Mouse (Mus musculus): ENCODE data around the gene Pou3f4.
"Not testable (repeated sequence)": the region's sequence is repeated elsewhere in the genome, so short reads cannot be mapped to it uniquely, and the experiment has no call there.

Gene Pou3f4

GRCm38 (mm10) chrX:110814151-110814571, at the start of gene Pou3f4:
Gene Pou3f4, plus strand, starts transcription at chrX:110814280.
- no peak for DNase-seq (ENCODE audit: low read depth, low spot score)

- DNase-seq (ENCODE audit: low read depth, low spot score): no peak
Observed at GRCm38 (mm10) chrX:110765939-110766338, 48.1 kb upstream of the Pou3f4 start.

DNA sequence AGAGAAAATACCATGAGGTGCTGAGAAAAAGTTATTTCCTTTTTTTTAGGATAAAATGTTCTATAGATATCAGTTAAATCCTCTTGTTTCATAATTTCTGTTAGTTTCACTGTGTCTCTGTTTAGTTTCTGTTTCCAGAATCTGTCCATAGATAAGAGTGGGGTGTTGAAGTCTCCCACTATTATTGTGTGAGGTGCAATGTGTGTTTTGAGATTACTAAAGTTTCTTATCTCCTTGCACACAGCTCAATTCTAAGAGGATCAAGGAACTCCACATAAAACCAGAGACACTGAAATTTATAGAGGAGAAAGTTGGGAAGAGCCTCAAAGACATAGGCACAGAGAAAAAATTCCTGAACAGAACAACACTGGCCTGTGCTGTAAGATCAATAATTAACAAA, 39.3 kb upstream of the Pou3f4 start:
- DNase-seq (ENCODE audit: low read depth, low spot score): not testable (repeated sequence)

DNA sequence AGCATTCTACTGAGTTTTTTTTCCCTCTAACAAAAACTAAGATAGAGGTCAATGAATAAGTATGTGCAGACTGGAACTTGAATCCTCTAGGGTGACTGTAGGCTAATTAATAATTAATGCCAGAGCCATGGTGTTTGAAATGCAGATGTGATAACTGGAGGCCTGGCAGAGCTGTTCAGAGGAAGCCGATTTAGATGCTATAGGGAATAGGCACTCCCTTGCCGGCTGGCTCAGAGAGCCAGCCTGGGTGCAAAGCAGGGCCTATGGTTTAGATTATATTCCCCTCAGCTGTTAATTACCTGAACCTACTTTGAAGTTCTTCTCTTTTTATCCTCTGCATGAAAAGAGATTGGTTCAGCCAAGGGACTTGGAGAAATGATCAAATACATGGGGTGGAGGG, 11.6 kb upstream of the Pou3f4 start:
- no peak for DNase-seq (ENCODE audit: low read depth, low spot score)

- no peak for DNase-seq (ENCODE audit: low read depth, low spot score)
Observed at GRCm38 (mm10) chrX:110810001-110810578, 4.0 kb upstream of the Pou3f4 start.

GRCm38 (mm10) chrX:110810753-110811506, 3.1 kb upstream of the Pou3f4 start:
- no peak for DNase-seq (ENCODE audit: low read depth, low spot score)

DNA sequence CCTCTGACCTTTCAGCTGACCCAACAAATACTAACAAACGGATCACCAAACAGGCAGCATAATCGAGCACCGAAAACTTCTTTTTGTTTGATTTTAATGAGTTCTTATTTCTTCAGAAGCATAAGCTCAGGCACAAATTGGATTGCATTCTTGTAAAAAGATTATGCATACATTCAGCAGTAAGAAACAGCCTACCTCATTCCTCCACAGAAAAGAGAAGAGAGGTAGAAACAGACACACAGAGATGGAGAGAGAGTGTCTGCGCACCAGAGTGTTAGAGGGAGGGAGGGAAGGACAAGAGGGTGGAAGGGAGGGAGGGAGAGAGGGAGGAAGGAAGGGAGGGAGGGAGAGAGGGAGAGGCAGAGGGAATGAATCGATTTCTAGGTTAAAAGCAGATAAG, 2.0 kb upstream of the Pou3f4 start:
- no peak for DNase-seq (ENCODE audit: low read depth, low spot score)

- no peak for DNase-seq (ENCODE audit: low read depth, low spot score)
Observed at GRCm38 (mm10) chrX:110813401-110813800, 679 bp upstream of the Pou3f4 start.

DNA sequence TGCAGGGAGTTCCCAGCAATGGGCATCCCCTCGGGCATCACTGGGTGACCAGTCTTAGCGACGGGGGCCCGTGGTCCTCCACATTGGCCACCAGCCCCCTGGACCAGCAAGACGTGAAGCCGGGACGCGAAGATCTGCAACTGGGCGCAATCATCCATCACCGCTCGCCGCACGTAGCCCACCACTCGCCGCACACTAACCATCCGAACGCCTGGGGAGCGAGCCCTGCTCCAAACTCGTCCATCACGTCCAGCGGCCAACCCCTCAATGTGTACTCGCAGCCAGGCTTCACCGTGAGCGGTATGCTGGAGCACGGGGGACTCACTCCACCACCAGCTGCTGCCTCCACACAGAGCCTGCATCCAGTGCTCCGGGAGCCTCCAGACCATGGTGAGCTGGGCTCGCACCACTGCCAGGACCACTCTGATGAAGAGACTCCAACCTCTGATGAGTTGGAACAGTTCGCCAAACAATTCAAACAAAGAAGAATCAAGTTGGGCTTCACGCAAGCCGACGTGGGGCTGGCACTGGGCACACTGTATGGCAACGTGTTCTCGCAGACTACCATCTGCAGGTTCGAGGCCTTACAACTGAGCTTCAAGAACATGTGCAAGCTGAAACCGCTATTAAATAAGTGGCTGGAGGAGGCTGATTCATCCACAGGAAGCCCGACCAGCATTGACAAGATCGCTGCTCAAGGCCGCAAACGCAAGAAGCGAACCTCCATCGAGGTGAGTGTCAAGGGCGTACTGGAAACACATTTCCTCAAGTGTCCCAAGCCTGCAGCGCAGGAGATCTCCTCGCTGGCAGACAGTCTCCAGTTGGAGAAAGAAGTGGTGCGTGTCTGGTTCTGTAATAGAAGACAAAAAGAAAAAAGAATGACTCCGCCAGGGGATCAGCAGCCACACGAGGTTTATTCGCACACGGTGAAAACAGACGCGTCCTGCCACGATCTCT, 790 bp downstream of the Pou3f4 start:
- no peak for DNase-seq (ENCODE audit: low read depth, low spot score)

DNA sequence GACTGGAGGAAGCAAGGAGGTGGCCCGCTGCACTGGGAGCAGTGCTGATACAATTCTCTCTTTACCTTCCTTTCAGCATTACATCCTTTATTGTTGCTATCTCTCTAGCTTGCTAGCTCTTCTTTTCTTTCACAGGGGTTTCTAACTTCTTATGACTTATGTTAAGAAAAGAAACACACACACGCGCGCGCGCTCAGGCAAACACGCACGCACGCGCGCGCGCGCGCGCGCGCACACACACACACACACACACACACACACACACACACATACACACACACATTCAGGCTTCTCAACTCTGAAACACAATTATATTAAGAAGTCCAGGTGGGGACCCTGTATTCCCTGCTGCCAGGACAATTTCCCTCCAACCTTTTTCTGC, 1.5 kb downstream of the Pou3f4 start:
- no peak for DNase-seq (ENCODE audit: low read depth, low spot score)

- no peak for DNase-seq (ENCODE audit: low read depth, low spot score)
Observed at GRCm38 (mm10) chrX:110816609-110817008, 2.5 kb downstream of the Pou3f4 start.

DNA sequence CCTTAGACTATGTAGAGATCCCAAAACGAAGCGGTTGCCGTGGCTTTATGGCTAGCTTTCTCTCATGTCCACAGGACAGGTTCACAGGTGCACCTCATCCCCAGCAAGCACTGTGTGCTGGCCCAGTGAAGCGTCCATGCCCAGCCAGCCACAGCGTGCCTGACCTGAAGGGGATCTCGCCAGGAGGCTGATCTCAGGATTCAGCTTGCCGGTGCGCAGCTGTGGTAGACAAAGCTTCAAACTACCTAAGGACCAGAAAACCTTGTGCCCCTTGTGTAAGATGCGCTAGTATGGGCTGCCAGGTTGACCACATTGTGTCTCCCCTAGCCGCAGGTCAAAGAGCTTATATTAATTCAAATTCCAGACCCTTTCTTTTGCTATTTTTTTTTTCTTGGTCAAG, 3.1 kb downstream of the Pou3f4 start:
- no peak for DNase-seq (ENCODE audit: low read depth, low spot score)

- DNase-seq (ENCODE audit: low read depth, low spot score): no peak
Observed at GRCm38 (mm10) chrX:110837450-110837849, 23.4 kb downstream of the Pou3f4 start.

DNA sequence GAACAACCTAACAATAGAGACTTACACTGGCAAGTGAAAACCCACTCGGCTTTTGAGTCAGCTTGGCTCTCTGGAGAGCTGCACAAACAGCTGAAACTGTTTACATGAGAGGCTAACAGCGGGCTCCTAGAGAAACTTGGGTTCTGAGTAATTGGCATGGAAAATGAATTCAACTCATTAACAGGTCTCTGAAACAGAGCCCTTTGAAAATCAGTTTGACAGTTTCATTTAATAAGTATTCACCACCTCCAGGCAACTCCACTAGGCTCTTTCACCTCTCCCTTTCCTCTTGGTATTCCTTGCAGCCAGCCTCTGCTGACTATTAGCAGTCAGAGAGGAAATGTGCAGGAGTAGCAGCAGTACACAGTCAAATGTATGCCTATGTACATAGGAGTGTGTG, 37.2 kb downstream of the Pou3f4 start:
- no peak for DNase-seq (ENCODE audit: low read depth, low spot score)

All from CD4-positive helper T cell, adult 2 months (primary cell).